Mouse (Mus musculus) stomach, postnatal 0 days (tissue): ENCODE results near the gene Copa. TPM values are rescaled to one million over a fixed set of nuclear protein-coding genes. Genes with fewer than 3 reads are reported as not detected.
A peak's percentile ranks its signal among the peaks of the same experiment; 100 is the strongest.

Source experiments
- ATAC-seq: fragments of 200-750 bp; cut with Nextera tagmentation; 2 replicates; pipeline ENCODE4 v1.8.0; 2017; ENCODE audit not compliant: low FRiP score, low TSS enrichment
- DNase-seq: peaks from one replicate; pipeline ENCODE4 v3.0.0-alpha.2; 2016; ENCODE audit warnings: low spot score
- H3K27ac ChIP-seq: fragments of 300-500 bp; sonication (generic); replicated peaks from 2 replicates; pipeline ENCODE4 v1.5.1; 2014; ENCODE audit warnings: mild to moderate bottlenecking, control low read depth
- H3K27me3 ChIP-seq: fragments of 300-500 bp; sonication (generic); 2 replicates; pipeline ENCODE4 v1.6.1; 2014; ENCODE audit warnings: low read length; ENCODE audit not compliant: control insufficient read depth, insufficient read depth
- H3K36me3 ChIP-seq: fragments of 300-500 bp; sonication (generic); 2 replicates; pipeline ENCODE4 v1.6.1; 2014; ENCODE audit warnings: low read length, mixed read lengths; ENCODE audit not compliant: control insufficient read depth, insufficient read depth
- H3K4me1 ChIP-seq: fragments of 300-500 bp; sonication (generic); replicated peaks from 2 replicates; pipeline ENCODE4 v1.6.1; 2014; ENCODE audit warnings: antibody characterized with exemption; ENCODE audit not compliant: control insufficient read depth, insufficient read depth
- H3K4me2 ChIP-seq: fragments of 300-500 bp; sonication (generic); replicated peaks from 2 replicates; pipeline ENCODE4 v1.6.1; 2014; ENCODE audit warnings: low read depth, mild to moderate bottlenecking, control low read depth, moderate library complexity
- H3K4me3 ChIP-seq: fragments of 300-500 bp; sonication (generic); 2 replicates; pipeline ENCODE4 v1.5.1; 2014; ENCODE audit warnings: low read depth, low read length, control low read depth
- H3K9ac ChIP-seq: fragments of 300-500 bp; sonication (generic); 2 replicates; pipeline ENCODE4 v1.6.1; 2014; ENCODE audit warnings: mild to moderate bottlenecking, low read length, control low read depth, mixed read lengths
- H3K9me3 ChIP-seq: fragments of 300-500 bp; sonication (generic); 2 replicates; pipeline ENCODE4 v1.6.1; 2016; ENCODE audit warnings: low read length; ENCODE audit not compliant: control insufficient read depth
- CTCF ChIP-seq: IDR thresholded peaks from 2 replicates; pipeline ENCODE4 v1.5.1; 2016; ENCODE audit warnings: antibody characterized with exemption, low read depth, mild to moderate bottlenecking, moderate library complexity
- EP300 ChIP-seq: optimal IDR thresholded peaks from 2 replicates; pipeline ENCODE3; 2016; ENCODE audit warnings: antibody characterized with exemption
- WGBS: fragments of 180-500 bp; shearing (Covaris S2); extraction: QIAGEN DNeasy Blood & Tissue Kit; methylation state at CpG from one replicate; pipeline ENCODE4 v1.1.7; 2014; 5-methylcytosine and 5-hydroxymethylcytosine counted together
- polyA plus RNA-seq: library from polyadenylated mRNA; unstranded; fragments of >200 nt; fragmentation: Nextera tagmentation; extraction: Ambion mirVana; gene quantifications from 2 replicates; pipeline ENCODE4 v1.2.1, GENCODE M21; 2015

The Copa gene
- polyA plus RNA-seq, 1 experiment from 2014 or later: 89.6 TPM

DNA sequence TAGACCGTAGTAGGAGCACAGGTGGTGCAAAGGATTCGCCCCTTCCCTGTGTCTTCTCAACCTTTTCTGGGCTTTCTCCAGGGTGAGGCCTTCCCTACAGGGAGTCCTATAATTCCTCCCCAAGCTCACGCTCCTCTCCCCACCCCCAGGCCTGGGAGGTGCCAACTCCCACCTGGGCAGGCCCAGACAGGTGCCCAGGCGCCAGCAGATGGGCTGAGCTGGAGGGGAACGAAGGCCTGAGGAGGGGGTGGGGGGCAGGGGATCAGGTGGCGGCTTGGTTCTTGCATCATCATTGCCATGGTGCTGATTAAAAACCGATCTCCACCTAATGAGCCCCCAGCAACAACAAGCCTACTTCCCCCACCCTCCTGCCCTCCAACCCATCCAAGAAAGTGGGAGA lies 23.5 kb upstream of the Copa start:
- Histone ChIP-seq H3K36me3 (no peaks in the 10 kb centered on the region), H3K9ac (no peak overlapping the region), H3K4me1 (0 out of 2 replicates have a peak, but pooled peaks cover 3% of the 10 kb centered on the region), H3K27ac (no peak overlapping the region), H3K9me3 (no peaks in the 10 kb centered on the region), H3K4me2 (no peak overlapping the region), H3K27me3 (peaks cover 4% of the 10 kb centered on the region; the same call in 1 of the 2 replicates), H3K4me3 (no peak overlapping the region)
- TF ChIP-seq EP300 (no peak), CTCF (no peak)
- DNase-seq (no peak), ATAC-seq (no peak)
- WGBS: 58% methylated on average over 7 of the region's 7 CpGs

DNA sequence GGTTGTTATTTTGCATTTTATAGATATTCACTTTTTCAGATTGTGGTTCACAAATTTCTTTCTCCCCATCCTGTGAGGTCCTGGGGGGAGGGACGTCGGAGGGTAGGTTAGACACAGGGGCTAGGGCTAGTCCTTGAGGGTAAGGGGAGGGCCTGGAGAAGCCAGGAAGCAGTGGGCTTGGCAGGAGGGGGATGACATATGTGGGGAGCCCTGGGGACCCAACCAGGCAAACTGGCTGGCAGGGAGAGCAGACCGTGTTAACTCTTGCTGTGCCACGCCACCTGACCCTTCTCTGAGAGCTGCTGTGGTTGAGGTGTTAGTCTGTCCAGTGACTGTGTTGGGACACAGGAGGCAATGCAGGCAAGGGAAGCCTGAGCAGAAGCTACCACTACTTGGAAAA lies 21.7 kb upstream of the Copa start:
- Histone ChIP-seq H3K4me2 (no peak overlapping the region), H3K4me1 (no peaks in the 10 kb centered on the region), H3K9ac (no peak overlapping the region), H3K4me3 (no peak overlapping the region), H3K27me3 (no peaks in the 10 kb centered on the region), H3K36me3 (peaks cover 7% of the 10 kb centered on the region), H3K9me3 (no peaks in the 10 kb centered on the region), H3K27ac (no peak overlapping the region)
- no peak for TF ChIP-seq CTCF
- no peak for TF ChIP-seq EP300
- ATAC-seq: no peak
- 48% methylated on average over 4 of the region's 4 CpGs for WGBS
- no peak for DNase-seq

DNA sequence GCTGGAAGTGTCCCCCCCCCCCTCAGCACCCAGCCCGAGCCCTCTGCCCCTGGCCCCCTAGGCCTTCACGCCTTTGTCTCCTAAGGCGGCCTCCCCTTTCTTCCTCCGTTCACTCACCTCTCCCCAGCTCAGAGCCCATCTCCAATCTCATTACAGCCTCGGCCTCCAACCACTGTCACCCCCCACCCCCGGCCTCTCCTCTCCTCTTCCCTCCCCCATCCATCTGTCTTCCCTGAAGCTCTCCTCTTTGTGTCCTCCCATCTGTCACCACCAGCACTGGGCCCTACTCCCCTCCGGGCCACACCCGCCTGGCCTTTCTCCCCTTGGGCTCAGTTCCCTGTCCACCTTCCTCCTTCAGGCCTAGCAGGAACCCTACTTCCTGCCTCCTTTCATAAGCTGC lies 21.1 kb upstream of the Copa start:
- DNase-seq: no peak
- Histone ChIP-seq H3K27me3 (no peaks in the 10 kb centered on the region), H3K9me3 (no peaks in the 10 kb centered on the region), H3K9ac (no peak overlapping the region), H3K4me3 (no peak overlapping the region), H3K27ac (no peak overlapping the region), H3K4me2 (no peak overlapping the region), H3K36me3 (peaks cover 10% of the 10 kb centered on the region), H3K4me1 (no peaks in the 10 kb centered on the region)
- ATAC-seq: no peak
- no peak for TF ChIP-seq CTCF
- TF ChIP-seq EP300: no peak
- 41% methylated on average over 8 of the region's 8 CpGs for WGBS

DNA sequence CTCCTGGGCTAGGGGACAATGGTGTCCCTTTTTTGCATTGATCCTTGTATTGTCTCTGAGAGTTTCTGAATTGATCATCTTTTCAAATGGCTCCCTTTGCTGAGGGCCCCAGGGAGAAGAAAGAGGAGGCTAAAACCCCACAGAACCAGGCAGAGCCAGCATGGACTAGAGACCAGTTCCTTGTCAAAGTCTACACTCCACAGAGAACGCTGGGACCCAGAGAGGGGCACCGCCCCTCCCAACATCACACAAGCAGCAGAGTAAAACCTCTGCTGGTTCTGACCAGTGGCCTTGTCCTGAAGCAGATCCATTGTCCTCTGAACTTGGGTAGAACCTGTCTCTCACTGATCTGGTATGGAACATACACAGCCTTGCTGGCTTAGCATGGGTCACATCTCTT lies 20.2 kb upstream of the Copa start:
- ATAC-seq (no peak), DNase-seq (no peak)
- H3K4me3 ChIP-seq: no peak overlapping the region
- no peaks in the 10 kb centered on the region for H3K4me1 ChIP-seq
- H3K36me3 ChIP-seq: peaks cover 16% of the 10 kb centered on the region
- H3K4me2 ChIP-seq: no peak overlapping the region
- no peak overlapping the region for H3K27ac ChIP-seq
- no peak overlapping the region for H3K9ac ChIP-seq
- H3K27me3 ChIP-seq: no peaks in the 10 kb centered on the region
- H3K9me3 ChIP-seq: no peaks in the 10 kb centered on the region
- no peak for TF ChIP-seq CTCF
- TF ChIP-seq EP300: no peak
- WGBS: 90% methylated on average over 2 of the region's 2 CpGs

DNA sequence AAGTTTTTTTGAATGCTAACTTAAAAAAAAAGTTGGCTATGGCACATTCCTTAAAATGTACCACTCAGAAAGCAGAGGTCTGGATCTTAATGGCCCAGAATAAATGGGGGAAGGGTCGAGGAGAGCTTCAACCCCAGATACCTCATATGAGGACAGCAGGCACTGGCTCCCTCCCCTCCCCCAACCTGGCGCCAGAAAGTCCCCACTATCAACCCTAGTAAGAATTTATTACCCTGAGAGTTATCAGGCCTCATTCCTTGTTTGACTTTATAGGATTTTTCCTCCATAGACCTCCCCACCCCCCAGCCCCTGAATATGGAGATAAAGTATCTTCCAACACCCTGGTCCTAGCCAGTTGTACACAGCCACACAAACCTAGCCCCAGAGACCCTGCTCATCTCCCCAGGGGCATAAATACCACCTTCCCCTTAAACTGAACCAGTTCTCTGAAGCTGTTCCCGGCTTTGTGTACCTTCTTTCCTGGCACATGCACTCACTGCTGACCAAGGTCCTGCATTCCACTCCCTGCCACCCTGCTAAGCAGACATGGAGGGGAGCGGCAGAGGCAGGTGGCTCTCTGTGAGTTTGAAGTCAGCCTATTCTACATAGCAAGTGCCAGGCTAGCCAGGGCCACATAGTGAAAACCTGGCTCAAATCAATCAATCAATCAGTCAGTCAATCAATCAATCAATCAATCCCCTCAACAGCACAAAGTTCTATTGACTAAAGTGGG lies 18.9 kb upstream of the Copa start:
- Histone ChIP-seq H3K9me3 (no peaks in the 10 kb centered on the region), H3K27me3 (no peaks in the 10 kb centered on the region), H3K9ac (no peak overlapping the region), H3K36me3 (peaks cover 19% of the 10 kb centered on the region), H3K27ac (no peak overlapping the region), H3K4me2 (no peak overlapping the region), H3K4me3 (no peak overlapping the region), H3K4me1 (no peaks in the 10 kb centered on the region)
- ATAC-seq (peak; percentile 33; the same call in 1 of the 2 replicates), DNase-seq (no peak)
- TF ChIP-seq EP300 (no peak), CTCF (no peak)
- 48% methylated on average over 4 of the region's 4 CpGs for WGBS

DNA sequence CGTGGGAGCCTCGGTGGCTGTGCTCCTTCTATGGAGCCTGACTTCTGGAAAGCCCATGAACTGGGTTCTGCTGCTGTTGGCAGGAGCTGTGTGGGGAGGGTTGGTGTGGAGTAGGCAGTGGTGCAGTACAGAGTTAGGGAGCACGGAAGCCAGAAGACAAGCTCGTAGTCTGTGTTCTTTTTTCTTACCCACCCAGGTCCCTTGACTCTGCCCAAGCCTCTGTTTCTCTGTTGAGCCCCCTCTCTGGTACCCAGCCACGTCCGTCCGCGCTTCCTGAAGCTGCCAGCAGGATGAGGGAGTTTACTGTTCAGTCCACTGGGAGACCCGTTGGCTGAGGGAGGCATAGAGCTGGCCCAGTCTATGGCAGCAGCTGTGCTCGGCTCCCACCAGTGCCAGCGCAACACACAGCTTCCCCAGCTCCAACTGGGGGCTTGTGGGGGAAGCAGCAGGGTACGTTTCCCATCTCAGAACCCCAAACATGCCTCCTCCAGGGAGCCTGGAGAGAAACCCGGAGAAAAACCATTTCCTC lies 17.7 kb upstream of the Copa start:
- WGBS: 76% methylated on average over 13 of the region's 13 CpGs
- H3K4me1 ChIP-seq: no peaks in the 10 kb centered on the region
- no peaks in the 10 kb centered on the region for H3K27me3 ChIP-seq
- TF ChIP-seq EP300 (no peak), CTCF (0 out of 2 replicates have a peak, but pooled peaks have one; percentile 5)
- H3K27ac ChIP-seq: no peak overlapping the region
- peaks cover 31% of the 10 kb centered on the region for H3K36me3 ChIP-seq
- H3K9ac ChIP-seq: no peak overlapping the region
- no peaks in the 10 kb centered on the region for H3K9me3 ChIP-seq
- no peak overlapping the region for H3K4me3 ChIP-seq
- ATAC-seq: no peak; the same call in 1 of the 2 replicates
- DNase-seq: no peak
- no peak overlapping the region for H3K4me2 ChIP-seq
